Mouse (Mus musculus) MEL (cell line): Measurements from ENCODE around the gene Scfd1.

Source experiments
- CHD1 ChIP-seq: IDR thresholded peaks from 2 replicates; pipeline ENCODE4 v1.6.1; 2012; ENCODE audit warnings: low read depth, mild to moderate bottlenecking, inconsistent platforms, low read length, improper control_type of control experiment
- CHD2 ChIP-seq: IDR thresholded peaks from 2 replicates; pipeline ENCODE4 v1.6.1; 2011; ENCODE audit warnings: low read length, improper control_type of control experiment
- CTCF ChIP-seq, 3 experiments: IDR thresholded peaks in 2 of 3; conservative IDR thresholded peaks in 1 of 3; 2 replicates each; pipeline ENCODE4 v1.5.1; 2011 to 2012; ENCODE audit warnings: low read length in 3 of 3, low read depth in 2 of 3, mild to moderate bottlenecking in 2 of 3, improper control_type of control experiment in 1 of 3, inconsistent platforms in 1 of 3, mixed read lengths in 1 of 3, moderate library complexity in 1 of 3; ENCODE audit not compliant: control insufficient read depth in 1 of 3, insufficient read depth in 1 of 3, poor library complexity in 1 of 3, severe bottlenecking in 1 of 3
- MAZ ChIP-seq: IDR thresholded peaks from 2 replicates; pipeline ENCODE4 v1.6.1; 2012; ENCODE audit warnings: low read depth, mild to moderate bottlenecking, inconsistent platforms, low read length, improper control_type of control experiment
- MEF2A ChIP-seq: IDR thresholded peaks from 2 replicates; pipeline ENCODE4 v1.6.1; 2014; ENCODE audit warnings: low read depth, mild to moderate bottlenecking, inconsistent platforms, low read length, improper control_type of control experiment; ENCODE audit not compliant: poor library complexity, insufficient replicate concordance, severe bottlenecking; ENCODE audit errors: extremely low read depth
- RAD21 ChIP-seq: IDR thresholded peaks from 2 replicates; pipeline ENCODE4 v1.6.1; 2011; ENCODE audit warnings: mild to moderate bottlenecking, low read depth, low read length, improper control_type of control experiment
- USF1 ChIP-seq: IDR thresholded peaks from 2 replicates; pipeline ENCODE4 v1.6.1; 2014; ENCODE audit warnings: low read depth, mild to moderate bottlenecking, inconsistent platforms, low read length, improper control_type of control experiment, moderate library complexity
- ZNF384 ChIP-seq: IDR thresholded peaks from 2 replicates; pipeline ENCODE4 v1.6.1; 2012; ENCODE audit warnings: low read depth, mild to moderate bottlenecking, inconsistent platforms, low read length, improper control_type of control experiment

GRCm38 (mm10) chr12:51438311-51438710 lies 61.0 kb downstream of the Scfd1 start:
- TF ChIP-seq CHD1 (no peak), USF1 (no peak), ZNF384 (no peak), CHD2 (no peak), MAZ (no peak), RAD21 (no peak), CTCF (IDR thresholded peaks at IDR 0.05 in 2 of 3, conservative IDR thresholded peaks at IDR 0.05 in 1 of 3; ENCODE audit: control insufficient read depth in 1 of 3, insufficient read depth in 1 of 3, low read depth in 2 of 3, low read length in 3 of 3, poor library complexity in 1 of 3, severe bottlenecking in 1 of 3) (no peak), MEF2A (no peak)
